Comparison of ENCODE assay signal across 16 mouse cellular contexts in genomic region chr3:63137391-63138147, GRCm38 (mm10).
A peak's percentile ranks its signal among the peaks of the same experiment; 100 is the strongest.
DNase-seq lines count a peak whose midpoint lies in the region; ATAC-seq and TF ChIP-seq lines count a peak whose summit lies in the region.
"Had no signal": no experiment of that assay in that cellular context is flagged by ENCODE, and none has a peak within 500 bp of the region (broad histone marks: within the 10 kb centered on the region; RNA-seq: fewer than 3 reads in every experiment).

No protein-coding gene starts in this region.

- WGBS in embryonic facial prominence, embryonic 11.5 days, result 53% methylated on average over 10 of the region's 10 CpGs
- WGBS in embryonic facial prominence, embryonic 10.5 days, result 67% methylated on average over 10 of the region's 10 CpGs
- WGBS in lung, embryonic 14.5 days, result 49% methylated on average over 10 of the region's 10 CpGs
- WGBS in lung, adult 2 months, result 59% methylated on average over 10 of the region's 10 CpGs
- 84% methylated on average over 10 of the region's 10 CpGs for WGBS in midbrain, embryonic 15.5 days

- H3K9me3 ChIP-seq in embryonic facial prominence, embryonic 11.5 days (replicated peaks; ENCODE audit: control insufficient read depth, low read length), result no peaks in the 10 kb centered on the region
- H3K9me3 ChIP-seq in embryonic facial prominence, embryonic 10.5 days, result no peaks in the 10 kb centered on the region
- no peaks in the 10 kb centered on the region for H3K9me3 ChIP-seq in lung, embryonic 14.5 days (ENCODE audit: low read depth, low read length)
- H3K9me3 ChIP-seq in midbrain, embryonic 15.5 days, result no peaks in the 10 kb centered on the region
- H3K9me3 ChIP-seq: liver, embryonic 12.5 days had no signal

- no peak overlapping the region for H3K4me3 ChIP-seq in embryonic facial prominence, embryonic 11.5 days (ENCODE audit: low read depth, low read length)
- H3K4me3 ChIP-seq in embryonic facial prominence, embryonic 10.5 days, result no peak overlapping the region
- H3K4me3 ChIP-seq in lung, embryonic 14.5 days (ENCODE audit: low read depth, low read length), result no peak overlapping the region
- no peak overlapping the region for H3K4me3 ChIP-seq in lung, adult 2 months (replicated peaks; ENCODE audit: extremely low read depth, low read depth, low read length)
- H3K4me3 ChIP-seq in midbrain, embryonic 15.5 days, result no peak overlapping the region
- H3K4me3 ChIP-seq: liver, embryonic 12.5 days; megakaryocyte, embryonic 14.5 days had no signal

- no peak overlapping the region for H3K9ac ChIP-seq in embryonic facial prominence, embryonic 11.5 days (replicated peaks; ENCODE audit: low read length)
- no peak overlapping the region for H3K9ac ChIP-seq in lung, embryonic 14.5 days
- no peak overlapping the region for H3K9ac ChIP-seq in midbrain, embryonic 15.5 days
- H3K9ac ChIP-seq: liver, embryonic 12.5 days had no signal

- H3K36me3 ChIP-seq in embryonic facial prominence, embryonic 11.5 days (replicated peaks; ENCODE audit: control insufficient read depth, insufficient read depth, low read depth, low read length), result no peaks in the 10 kb centered on the region
- no peaks in the 10 kb centered on the region for H3K36me3 ChIP-seq in embryonic facial prominence, embryonic 10.5 days (replicated peaks)
- H3K36me3 ChIP-seq in lung, embryonic 14.5 days (ENCODE audit: insufficient read depth), result no peaks in the 10 kb centered on the region
- no peaks in the 10 kb centered on the region for H3K36me3 ChIP-seq in midbrain, embryonic 15.5 days (replicated peaks)
- H3K36me3 ChIP-seq: G1E; liver, embryonic 12.5 days had no signal

- H3K27ac ChIP-seq in embryonic facial prominence, embryonic 11.5 days (replicated peaks; ENCODE audit: low read depth, low read length), result no peak overlapping the region
- H3K27ac ChIP-seq in embryonic facial prominence, embryonic 10.5 days (replicated peaks), result no peak overlapping the region; the same call in 1 of the 2 replicates
- no peak overlapping the region for H3K27ac ChIP-seq in lung, embryonic 14.5 days (ENCODE audit: low read depth)
- no peak overlapping the region for H3K27ac ChIP-seq in midbrain, embryonic 15.5 days
- H3K27ac ChIP-seq: liver, embryonic 12.5 days had no signal

- DNase-seq in embryonic facial prominence, embryonic 11.5 days (ENCODE audit: low spot score), result peak; percentile 53
- no peak for DNase-seq in embryonic facial prominence, embryonic 10.5 days (ENCODE audit: low spot score)
- peak; percentile 31 for DNase-seq in lung, embryonic 14.5 days
- DNase-seq in lung, adult 2 months, result no peak
- peak; percentile 92 for DNase-seq in fibroblast of lung, adult 2 months (ENCODE audit: low read depth)
- peak; percentile 15 for DNase-seq in lung, postnatal 36 days
- no peak for DNase-seq in layer of hippocampus, postnatal 10 days (ENCODE audit: low spot score in 2 of 2)
- DNase-seq: B cell, adult 2 months; cerebellum, postnatal 14 days; layer of hippocampus, postnatal 36 days; thymus, postnatal 14 days had no signal

- no peak for TF ChIP-seq POLR2A in lung, adult 2 months (IDR thresholded peaks at IDR 0.05; ENCODE audit: borderline replicate concordance, extremely low read depth, low read depth, low read length)

- no peak for TF ChIP-seq CTCF in lung, embryonic 14.5 days (IDR thresholded peaks at IDR 0.05; ENCODE audit: low read depth)
- TF ChIP-seq CTCF in lung, adult 2 months (IDR thresholded peaks at IDR 0.05; ENCODE audit: insufficient read depth, low read length), result no peak

- no peak overlapping the region for H3K4me2 ChIP-seq in embryonic facial prominence, embryonic 11.5 days (ENCODE audit: low read depth, low read length)
- H3K4me2 ChIP-seq in lung, embryonic 14.5 days, result no peak overlapping the region
- no peak overlapping the region for H3K4me2 ChIP-seq in midbrain, embryonic 15.5 days
- H3K4me2 ChIP-seq: liver, embryonic 12.5 days had no signal

- ATAC-seq in embryonic facial prominence, embryonic 11.5 days (replicated peaks; ENCODE audit: insufficient number of reproducible peaks, low FRiP score, low TSS enrichment, low read depth), result peak; percentile 48; the same call in 1 of the 2 replicates
- peak; percentile 56; the same call in 1 of the 2 replicates for ATAC-seq in lung, embryonic 14.5 days (ENCODE audit: insufficient read depth)
- no peak for ATAC-seq in midbrain, embryonic 15.5 days (replicated peaks)
- ATAC-seq: intestine, postnatal 0 days; liver, embryonic 12.5 days had no signal

- H3K4me1 ChIP-seq in embryonic facial prominence, embryonic 11.5 days (ENCODE audit: control insufficient read depth, insufficient read depth, low read length), result no peaks in the 10 kb centered on the region
- peaks cover 6% of the 10 kb centered on the region for H3K4me1 ChIP-seq in embryonic facial prominence, embryonic 10.5 days
- H3K4me1 ChIP-seq in lung, embryonic 14.5 days (ENCODE audit: insufficient read depth), result no peaks in the 10 kb centered on the region
- H3K4me1 ChIP-seq in lung, adult 2 months (ENCODE audit: control insufficient read depth, insufficient read depth, low read length), result no peaks in the 10 kb centered on the region
- H3K4me1 ChIP-seq in midbrain, embryonic 15.5 days, result no peaks in the 10 kb centered on the region
- H3K4me1 ChIP-seq: liver, embryonic 12.5 days; megakaryocyte, embryonic 14.5 days had no signal

- no peaks in the 10 kb centered on the region for H3K27me3 ChIP-seq in embryonic facial prominence, embryonic 11.5 days (ENCODE audit: control insufficient read depth, insufficient read depth, low read length)
- H3K27me3 ChIP-seq in embryonic facial prominence, embryonic 10.5 days (replicated peaks; ENCODE audit: low read depth, poor library complexity, severe bottlenecking), result no peaks in the 10 kb centered on the region
- H3K27me3 ChIP-seq in lung, embryonic 14.5 days (ENCODE audit: insufficient read depth, low read length), result no peaks in the 10 kb centered on the region
- H3K27me3 ChIP-seq in midbrain, embryonic 15.5 days (replicated peaks), result no peaks in the 10 kb centered on the region
- H3K27me3 ChIP-seq: liver, embryonic 12.5 days; megakaryocyte, embryonic 14.5 days had no signal

Comparison
In these comparisons a context has a peak if more than half of its experiments do, and no peak if none do; other contexts are left out.
1. DNase-seq: peak in embryonic facial prominence, embryonic 11.5 days (single experiment), lung, embryonic 14.5 days (single experiment), fibroblast of lung, adult 2 months (single experiment) and lung, postnatal 36 days (single experiment); none in embryonic facial prominence, embryonic 10.5 days (single experiment), lung, adult 2 months (single experiment) and layer of hippocampus, postnatal 10 days (0 of 2).